Mouse (Mus musculus): ENCODE measurements around the gene Sfxn4.
A peak's percentile ranks its signal among the peaks of the same experiment; 100 is the strongest.

Sfxn4 gene

DNA sequence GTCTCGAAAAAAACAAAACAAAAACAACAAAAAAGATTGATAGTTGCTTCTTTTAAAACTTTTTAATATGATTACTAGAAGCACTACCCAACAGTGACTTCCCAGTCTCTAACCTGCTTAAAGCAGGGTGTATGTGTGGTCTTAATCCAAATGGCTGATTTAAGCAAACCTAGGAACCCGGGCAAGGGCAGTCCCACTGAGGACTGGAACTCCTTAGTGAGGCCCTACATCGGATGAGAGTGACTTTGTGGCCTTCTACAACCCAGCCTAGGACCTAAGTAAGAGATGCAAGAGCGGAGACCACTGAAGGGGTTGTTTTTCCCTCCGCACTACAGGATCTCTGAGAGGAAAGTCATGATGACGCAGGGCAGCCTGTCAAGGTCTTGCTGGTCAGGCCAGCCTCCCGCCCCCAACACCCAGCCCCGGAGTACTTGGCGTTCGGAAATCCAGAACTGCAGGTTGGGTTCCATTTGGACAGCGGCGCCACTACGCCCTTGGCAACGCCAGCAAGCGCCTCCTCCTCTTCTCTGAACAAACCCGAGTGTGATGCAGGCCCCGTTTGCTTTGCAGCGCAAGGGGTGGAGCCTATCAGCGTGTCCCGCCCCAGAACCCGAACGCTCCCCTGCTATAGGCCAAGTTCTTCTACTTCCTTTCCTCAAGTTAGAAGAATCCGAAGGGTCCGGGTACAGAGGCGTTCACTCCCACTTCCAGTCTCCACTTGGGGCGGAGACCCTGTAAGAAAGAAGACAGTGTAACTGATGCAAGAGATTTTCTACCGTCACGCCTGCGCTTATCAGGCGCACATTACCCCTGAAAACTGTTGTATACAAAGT lies at the start of gene Sfxn4:
Gene Sfxn4, minus strand, starts transcription at position 612 of the 833 bp plus-strand sequence.
- peaks cover 5% of the 10 kb centered on the region; the same call in 1 of the 2 replicates for H3K36me3 ChIP-seq (ENCODE audit: control insufficient read depth, insufficient read depth, low read length, poor library complexity, severe bottlenecking)
- peak; percentile 89 for DNase-seq (ENCODE audit: low read depth, low spot score)
- no peaks in the 10 kb centered on the region for H3K27me3 ChIP-seq (ENCODE audit: control insufficient read depth, insufficient read depth, low read length, poor library complexity, severe bottlenecking)

GRCm38 (mm10) chr19:60910304-60910703 lies 49.0 kb upstream of the Sfxn4 start:
- no peaks in the 10 kb centered on the region for H3K36me3 ChIP-seq (ENCODE audit: control insufficient read depth, insufficient read depth, low read length, poor library complexity, severe bottlenecking)
- peak; percentile 14 for DNase-seq (ENCODE audit: low read depth, low spot score)

GRCm38 (mm10) chr19:60905477-60905876 lies 44.2 kb upstream of the Sfxn4 start:
- no peaks in the 10 kb centered on the region for H3K36me3 ChIP-seq (ENCODE audit: control insufficient read depth, insufficient read depth, low read length, poor library complexity, severe bottlenecking)
- DNase-seq (ENCODE audit: low read depth, low spot score) = no peak
- H3K27me3 ChIP-seq (ENCODE audit: control insufficient read depth, insufficient read depth, low read length, poor library complexity, severe bottlenecking) = no peaks in the 10 kb centered on the region

More at GRCm38 (mm10) chr19:60910304-60910703, 49.0 kb upstream of the Sfxn4 start:
- H3K27me3 ChIP-seq (ENCODE audit: control insufficient read depth, insufficient read depth, low read length, poor library complexity, severe bottlenecking) = no peaks in the 10 kb centered on the region

DNA sequence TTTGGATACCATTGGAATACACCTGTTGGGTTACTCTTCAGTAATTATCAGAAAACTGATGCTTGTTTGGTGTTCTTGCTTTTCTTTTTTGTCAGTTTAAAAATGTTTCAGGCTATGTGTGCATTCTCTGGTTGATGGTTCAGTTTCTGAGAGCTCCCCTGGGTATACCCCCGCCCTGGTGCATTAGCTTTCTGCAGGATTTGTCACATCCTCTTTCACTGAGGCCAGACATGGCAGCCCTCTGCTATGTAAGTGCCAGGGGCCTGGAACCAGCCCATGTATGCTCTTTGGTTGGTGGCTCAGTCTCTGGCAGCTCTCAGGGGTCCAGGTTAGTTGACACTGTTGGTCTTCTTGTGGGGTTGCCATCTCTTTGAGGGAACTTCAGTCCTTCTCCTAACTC lies 42.7 kb upstream of the Sfxn4 start:
- no peaks in the 10 kb centered on the region for H3K27me3 ChIP-seq (ENCODE audit: control insufficient read depth, insufficient read depth, low read length, poor library complexity, severe bottlenecking)
- no peaks in the 10 kb centered on the region for H3K36me3 ChIP-seq (ENCODE audit: control insufficient read depth, insufficient read depth, low read length, poor library complexity, severe bottlenecking)
- peak; percentile 43 for DNase-seq (ENCODE audit: low read depth, low spot score)

DNA sequence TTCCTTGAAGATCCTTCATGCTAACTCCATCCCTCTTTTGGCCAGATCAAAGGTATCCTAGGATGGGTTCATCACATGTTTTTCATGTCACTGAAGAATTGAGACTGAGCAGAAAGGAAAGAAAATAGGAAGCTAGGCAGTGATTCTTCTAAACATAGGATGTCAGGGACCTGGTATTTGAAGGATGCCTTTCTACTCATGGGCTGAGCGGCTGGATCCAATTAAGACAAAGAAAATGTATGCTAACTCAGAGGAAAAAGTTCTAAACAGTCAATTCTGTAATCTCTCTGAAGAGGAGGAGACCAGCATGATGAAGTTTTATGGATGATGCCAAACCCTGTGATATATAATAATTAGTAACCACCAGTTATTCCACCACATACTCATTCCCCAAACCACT lies 41.9 kb upstream of the Sfxn4 start:
- DNase-seq (ENCODE audit: low read depth, low spot score) = no peak
- Histone ChIP-seq H3K27me3 (ENCODE audit: control insufficient read depth, insufficient read depth, low read length, poor library complexity, severe bottlenecking) (no peaks in the 10 kb centered on the region), H3K36me3 (ENCODE audit: control insufficient read depth, insufficient read depth, low read length, poor library complexity, severe bottlenecking) (no peaks in the 10 kb centered on the region)

DNA sequence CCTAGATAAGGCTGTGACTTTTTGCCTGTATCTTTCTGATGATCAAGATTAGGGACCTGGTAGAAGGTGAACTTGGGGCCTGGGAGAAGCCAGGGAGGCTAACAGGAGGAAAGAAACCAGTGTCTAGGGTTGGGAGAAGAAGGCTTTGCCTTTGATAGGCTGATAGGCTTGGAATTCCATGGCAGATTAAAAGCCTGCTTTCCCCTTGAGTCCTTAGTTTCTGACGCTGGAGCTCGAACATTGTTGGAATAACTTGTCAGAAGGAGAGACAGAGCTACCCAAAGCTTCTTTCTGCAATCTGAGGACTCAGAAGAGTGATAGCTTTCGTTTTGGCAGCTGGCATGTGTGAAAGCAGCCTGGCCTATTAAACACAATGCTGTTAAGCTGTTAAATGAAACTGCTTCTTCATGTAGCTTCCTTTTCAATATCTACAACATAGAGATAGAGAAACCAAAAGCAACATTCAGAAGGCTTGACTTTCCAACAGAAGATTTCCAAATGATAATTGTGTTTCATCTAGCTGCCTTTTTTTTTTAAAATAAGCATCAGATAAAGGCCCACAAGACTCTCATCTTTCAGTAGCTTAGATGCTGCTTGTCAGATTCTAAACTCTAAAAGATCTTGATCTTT lies 34.1 kb upstream of the Sfxn4 start:
- H3K36me3 ChIP-seq (ENCODE audit: control insufficient read depth, insufficient read depth, low read length, poor library complexity, severe bottlenecking) = no peaks in the 10 kb centered on the region
- no peaks in the 10 kb centered on the region for H3K27me3 ChIP-seq (ENCODE audit: control insufficient read depth, insufficient read depth, low read length, poor library complexity, severe bottlenecking)
- DNase-seq (ENCODE audit: low read depth, low spot score) = no peak

DNA sequence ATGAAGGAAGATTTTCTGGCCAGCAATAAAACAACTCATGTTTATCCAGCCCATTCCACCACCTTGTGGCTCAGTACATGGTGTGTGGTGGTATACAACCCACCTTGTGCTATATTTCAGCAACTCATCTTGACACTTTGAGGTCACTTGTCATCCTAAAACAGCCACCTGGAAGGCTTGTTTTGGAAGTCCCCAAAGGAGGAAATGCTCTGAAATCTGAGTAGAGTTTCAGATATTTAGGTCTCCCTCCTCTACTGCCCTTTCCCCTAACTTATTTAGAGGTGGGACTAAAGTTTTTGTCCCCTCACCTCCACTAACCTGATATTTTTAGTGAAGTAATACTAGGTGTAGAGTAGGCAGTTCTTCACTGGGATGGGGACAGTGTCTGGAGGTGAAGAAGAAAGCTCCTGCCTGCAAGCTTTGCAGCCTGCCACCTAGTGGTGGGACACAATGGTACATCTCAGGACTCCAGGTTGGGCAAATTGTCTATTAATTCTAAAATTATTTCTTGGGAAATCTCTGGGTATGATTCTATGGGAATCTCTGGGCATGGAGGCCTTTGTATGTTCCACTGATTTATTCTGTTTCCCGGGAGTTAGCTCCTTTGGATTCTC lies 30.8 kb upstream of the Sfxn4 start:
- DNase-seq (ENCODE audit: low read depth, low spot score) = peak; percentile 83
- no peaks in the 10 kb centered on the region for H3K36me3 ChIP-seq (ENCODE audit: control insufficient read depth, insufficient read depth, low read length, poor library complexity, severe bottlenecking)
- no peaks in the 10 kb centered on the region for H3K27me3 ChIP-seq (ENCODE audit: control insufficient read depth, insufficient read depth, low read length, poor library complexity, severe bottlenecking)

- no peaks in the 10 kb centered on the region for H3K36me3 ChIP-seq (ENCODE audit: control insufficient read depth, insufficient read depth, low read length, poor library complexity, severe bottlenecking)
- H3K27me3 ChIP-seq (ENCODE audit: control insufficient read depth, insufficient read depth, low read length, poor library complexity, severe bottlenecking) = no peaks in the 10 kb centered on the region
- DNase-seq (ENCODE audit: low read depth, low spot score) = no peak
These were observed 29.8 kb upstream of the Sfxn4 start for GRCm38 (mm10) chr19:60891123-60891470.

DNA sequence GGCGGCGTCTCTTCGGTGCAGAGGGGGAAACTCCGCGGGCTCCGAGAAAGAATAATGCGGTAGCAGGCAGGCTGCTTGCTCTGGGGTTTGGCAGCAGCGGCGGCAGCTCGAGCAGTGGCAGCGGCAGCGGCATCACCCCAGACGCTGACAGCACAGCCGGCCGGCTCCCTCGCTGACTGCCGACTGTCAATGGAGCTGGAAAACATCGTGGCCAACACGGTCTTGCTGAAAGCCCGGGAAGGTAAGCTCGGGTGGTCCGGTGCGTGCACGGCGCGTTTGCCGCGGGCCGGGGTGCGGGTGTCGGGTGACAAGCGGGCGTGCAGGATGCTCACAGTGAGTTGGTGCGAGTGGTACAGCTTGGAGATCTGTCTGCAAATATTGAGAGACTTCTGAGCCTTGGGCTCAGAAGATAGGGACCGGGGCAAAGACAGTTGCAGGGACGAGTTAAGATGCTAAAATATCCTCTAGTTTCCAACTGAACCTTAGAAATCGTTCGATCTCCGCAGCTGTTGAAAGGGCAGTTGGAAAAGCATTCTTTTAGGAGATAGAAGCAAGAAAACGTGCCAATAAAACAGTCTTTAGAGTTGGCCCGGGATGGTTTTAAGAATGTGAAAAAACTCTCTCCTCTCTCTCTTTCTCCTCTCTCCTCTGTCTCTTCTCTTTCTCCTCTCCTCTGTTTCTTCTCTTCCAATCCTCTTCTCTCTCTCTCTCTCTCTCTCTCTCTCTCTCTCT lies 29.3 kb upstream of the Sfxn4 start:
- no peaks in the 10 kb centered on the region for H3K36me3 ChIP-seq (ENCODE audit: control insufficient read depth, insufficient read depth, low read length, poor library complexity, severe bottlenecking)
- no peak for DNase-seq (ENCODE audit: low read depth, low spot score)
- H3K27me3 ChIP-seq (ENCODE audit: control insufficient read depth, insufficient read depth, low read length, poor library complexity, severe bottlenecking) = no peaks in the 10 kb centered on the region

- H3K36me3 ChIP-seq (ENCODE audit: control insufficient read depth, insufficient read depth, low read length, poor library complexity, severe bottlenecking) = no peaks in the 10 kb centered on the region
- peak; percentile 93 for DNase-seq (ENCODE audit: low read depth, low spot score)
- H3K27me3 ChIP-seq (ENCODE audit: control insufficient read depth, insufficient read depth, low read length, poor library complexity, severe bottlenecking) = no peaks in the 10 kb centered on the region
These were observed 28.5 kb upstream of the Sfxn4 start, which contains the start of gene Grk5 for GRCm38 (mm10) chr19:60889714-60890315. Gene Grk5 (plus strand): TSS chr19:60889749.

DNA sequence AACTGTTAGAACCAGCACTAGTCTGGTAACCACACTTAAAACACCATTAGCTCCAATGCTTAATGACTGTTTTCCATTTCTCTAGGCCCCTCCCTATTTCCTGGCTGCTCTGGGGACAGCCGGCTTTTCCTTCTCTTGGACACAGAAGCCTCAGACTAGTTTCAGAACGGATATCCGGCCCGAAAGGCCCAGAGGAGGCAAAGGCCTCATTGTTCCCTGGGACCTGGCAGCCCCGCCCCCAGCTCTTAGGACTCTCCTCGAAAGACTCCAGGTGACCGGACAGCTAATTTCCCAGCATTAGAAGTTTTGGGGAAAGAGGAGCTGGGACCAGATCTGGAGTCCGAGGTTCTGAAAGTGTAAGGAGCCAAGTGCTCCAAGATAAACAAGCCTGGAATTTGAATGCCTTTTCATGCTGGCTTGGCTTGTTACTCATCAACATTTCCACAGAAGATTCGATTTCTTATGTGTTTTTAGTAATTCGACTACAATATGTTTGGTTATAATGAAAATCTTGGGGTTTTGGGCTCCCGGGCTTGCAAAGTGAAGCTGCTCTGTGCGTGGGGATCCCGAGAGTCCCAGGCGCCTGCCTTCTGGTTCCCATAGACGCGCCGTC lies 27.9 kb upstream of the Sfxn4 start:
- no peak for DNase-seq (ENCODE audit: low read depth, low spot score)
- H3K36me3 ChIP-seq (ENCODE audit: control insufficient read depth, insufficient read depth, low read length, poor library complexity, severe bottlenecking) = no peaks in the 10 kb centered on the region
- no peaks in the 10 kb centered on the region for H3K27me3 ChIP-seq (ENCODE audit: control insufficient read depth, insufficient read depth, low read length, poor library complexity, severe bottlenecking)

DNA sequence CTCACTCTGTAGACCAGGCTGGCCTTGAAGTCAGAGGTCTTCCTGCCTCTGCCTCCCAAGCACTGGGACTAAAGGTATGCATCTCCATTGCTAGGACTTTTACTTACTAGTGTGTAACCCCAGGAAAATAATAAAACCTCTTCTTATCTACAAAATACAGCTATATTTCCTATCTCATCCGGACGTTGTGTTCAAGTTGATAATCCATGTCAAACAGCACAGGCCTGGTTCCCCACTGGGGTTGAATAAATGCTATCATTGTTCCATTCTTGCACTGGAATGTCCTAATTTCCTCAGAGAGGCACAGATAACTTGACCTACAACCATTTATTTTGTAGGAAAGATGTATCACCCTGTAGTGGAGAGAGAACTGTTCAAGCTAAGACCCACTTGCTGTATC lies 26.4 kb upstream of the Sfxn4 start:
- DNase-seq (ENCODE audit: low read depth, low spot score) = no peak
- Histone ChIP-seq H3K36me3 (ENCODE audit: control insufficient read depth, insufficient read depth, low read length, poor library complexity, severe bottlenecking) (no peaks in the 10 kb centered on the region), H3K27me3 (ENCODE audit: control insufficient read depth, insufficient read depth, low read length, poor library complexity, severe bottlenecking) (no peaks in the 10 kb centered on the region)

DNA sequence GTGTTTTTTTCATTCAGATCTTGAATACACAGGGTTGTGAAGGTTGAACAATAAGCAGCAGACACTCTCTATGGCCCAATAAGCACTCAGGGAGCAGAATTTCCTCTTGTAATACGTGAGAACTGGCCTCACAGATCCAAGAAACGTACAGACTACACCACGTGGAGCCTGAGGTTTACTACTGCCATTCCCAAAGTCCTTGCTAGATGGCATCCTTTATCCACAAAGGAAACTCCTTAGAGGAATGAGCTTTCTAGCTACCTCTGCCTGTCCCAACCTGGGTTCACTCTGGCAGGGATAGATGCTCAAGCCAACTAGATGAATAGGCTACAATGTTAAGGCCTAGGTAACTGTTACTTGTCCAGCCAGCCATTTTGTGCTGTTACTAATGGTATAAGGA lies 21.9 kb upstream of the Sfxn4 start:
- H3K27me3 ChIP-seq (ENCODE audit: control insufficient read depth, insufficient read depth, low read length, poor library complexity, severe bottlenecking) = no peaks in the 10 kb centered on the region
- no peak for DNase-seq (ENCODE audit: low read depth, low spot score)

DNA sequence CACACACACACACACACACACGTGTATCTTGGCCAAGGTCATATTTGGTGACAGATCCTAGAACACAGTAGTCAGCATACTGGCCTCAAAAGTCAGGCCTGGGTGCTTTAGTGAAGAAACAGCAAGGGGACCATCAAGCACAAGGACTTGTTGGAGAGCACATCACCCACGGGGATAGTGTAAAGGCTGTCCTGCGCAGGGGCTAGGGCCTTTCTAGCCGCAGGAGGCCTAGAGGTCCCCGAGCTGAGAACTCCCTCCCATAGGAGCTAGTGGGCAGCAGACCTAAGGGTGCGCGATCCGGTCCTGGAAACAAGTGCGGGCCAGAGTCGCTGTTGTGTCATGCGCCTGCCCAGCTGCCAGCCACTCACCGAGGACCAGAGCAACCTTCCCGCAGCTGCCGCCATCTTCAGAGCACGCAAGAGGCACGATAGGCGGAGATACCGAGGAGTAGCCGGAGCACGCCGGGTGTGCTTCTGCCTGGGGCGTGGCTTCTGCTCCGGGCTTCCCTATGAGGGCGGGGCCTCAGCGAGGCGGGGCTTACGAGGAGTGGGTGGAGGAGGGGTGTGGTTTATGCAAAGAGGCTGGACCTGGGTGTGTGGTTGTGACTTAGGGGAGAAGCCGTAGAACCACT lies 12.9 kb upstream of the Sfxn4 start, which contains the start of gene Prdx3:
Gene Prdx3, minus strand, starts transcription at position 493 of the 631 bp plus-strand sequence.
- H3K36me3 ChIP-seq (ENCODE audit: control insufficient read depth, insufficient read depth, low read length, poor library complexity, severe bottlenecking) = no peaks in the 10 kb centered on the region
- no peaks in the 10 kb centered on the region for H3K27me3 ChIP-seq (ENCODE audit: control insufficient read depth, insufficient read depth, low read length, poor library complexity, severe bottlenecking)
- DNase-seq (ENCODE audit: low read depth, low spot score) = peak; percentile 97

More for the DNA sequence above, 21.9 kb upstream of the Sfxn4 start:
- H3K36me3 ChIP-seq (ENCODE audit: control insufficient read depth, insufficient read depth, low read length, poor library complexity, severe bottlenecking) = no peaks in the 10 kb centered on the region

Measured in splenic B cell, adult 2 months (primary cell).